Mouse (Mus musculus) forebrain, embryonic 16.5 days (tissue): ENCODE measurements around the gene Grn. TPM values are rescaled to one million over a fixed set of nuclear protein-coding genes. Genes with fewer than 3 reads are reported as not detected.
"Not testable (repeated sequence)": the region's sequence is repeated elsewhere in the genome, so short reads cannot be mapped to it uniquely, and the experiment has no call there.

Experiments
- ATAC-seq: fragments of 200-750 bp; cut with Nextera tagmentation; 2 replicates; pipeline ENCODE4 v1.8.0; 2017; ENCODE audit warnings: mild to moderate bottlenecking, moderate library complexity
- H3K27ac ChIP-seq: fragments of 300-500 bp; sonication (generic); 2 replicates; pipeline ENCODE4 v1.5.1; 2014; ENCODE audit warnings: low read length, control low read depth
- H3K27me3 ChIP-seq: fragments of 300-500 bp; sonication (generic); replicated peaks from 2 replicates; pipeline ENCODE4 v1.6.1; 2014; ENCODE audit warnings: low read length; ENCODE audit not compliant: control insufficient read depth, insufficient read depth
- H3K36me3 ChIP-seq: fragments of 300-500 bp; sonication (generic); 2 replicates; pipeline ENCODE4 v1.6.1; 2014; ENCODE audit not compliant: control insufficient read depth, insufficient read depth
- H3K4me1 ChIP-seq: fragments of 300-500 bp; sonication (generic); replicated peaks from 2 replicates; pipeline ENCODE4 v1.6.1; 2014; ENCODE audit warnings: low read length; ENCODE audit not compliant: control insufficient read depth, insufficient read depth
- H3K4me2 ChIP-seq: fragments of 300-500 bp; sonication (generic); 2 replicates; pipeline ENCODE4 v1.6.1; 2014; ENCODE audit warnings: mild to moderate bottlenecking, low read length, control low read depth
- H3K4me3 ChIP-seq: fragments of 300-500 bp; sonication (generic); replicated peaks from 2 replicates; pipeline ENCODE4 v1.5.1; 2014; ENCODE audit warnings: mild to moderate bottlenecking, low read length, control low read depth
- H3K9ac ChIP-seq: fragments of 300-500 bp; sonication (generic); replicated peaks from 2 replicates; pipeline ENCODE4 v1.6.1; 2014; ENCODE audit warnings: low read depth, low read length, control low read depth
- H3K9me3 ChIP-seq: fragments of 300-500 bp; sonication (generic); 2 replicates; pipeline ENCODE4 v1.6.1; 2016; ENCODE audit warnings: low read length; ENCODE audit not compliant: control insufficient read depth
- WGBS: fragments of 180-500 bp; shearing (Covaris S2); extraction: QIAGEN DNeasy Blood & Tissue Kit; methylation state at CpG from one replicate; pipeline ENCODE4 v1.1.7; 2014; 5-methylcytosine and 5-hydroxymethylcytosine counted together
- polyA plus RNA-seq: library from polyadenylated mRNA; unstranded; fragments of >200 nt; fragmentation: Nextera tagmentation; extraction: Ambion mirVana; gene quantifications from 2 replicates; pipeline ENCODE4 v1.2.1, GENCODE M21; 2015

The Grn gene
- 68.0 and 72.8 TPM in 2 replicates for polyA plus RNA-seq

GRCm38 (mm10) chr11:102430121-102431017, at the start of gene Grn:
Gene Grn, plus strand, starts transcription at chr11:102430315.
- peak within 1 kb of the TSS; percentile 49 for H3K27ac ChIP-seq
- H3K36me3 ChIP-seq = no peaks in the 10 kb centered on the region; the same call in 1 of the 2 replicates
- peak within 1 kb of the TSS; percentile 78 for H3K4me3 ChIP-seq
- H3K4me2 ChIP-seq = peak within 1 kb of the TSS; percentile 99
- ATAC-seq = peak; percentile 95
- H3K9me3 ChIP-seq = no peaks in the 10 kb centered on the region
- WGBS = under 1% methylated on average over 29 of the region's 29 CpGs
- peaks cover 18% of the 10 kb centered on the region for H3K4me1 ChIP-seq
- H3K27me3 ChIP-seq = no peaks in the 10 kb centered on the region
- H3K9ac ChIP-seq = peak within 1 kb of the TSS; percentile 67

- Histone ChIP-seq H3K4me3 (no peak overlapping the region), H3K9ac (no peak overlapping the region), H3K27me3 (no peaks in the 10 kb centered on the region), H3K4me2 (no peak overlapping the region), H3K9me3 (no peaks in the 10 kb centered on the region), H3K27ac (no peak overlapping the region), H3K36me3 (no peaks in the 10 kb centered on the region), H3K4me1 (no peaks in the 10 kb centered on the region)
- 39% methylated on average over 4 of the region's 4 CpGs for WGBS
- ATAC-seq = no peak
These were observed 48.6 kb upstream of the Grn start for GRCm38 (mm10) chr11:102381341-102382100.

- 82% methylated on average over 3 of the region's 3 CpGs for WGBS
These were observed 47.3 kb upstream of the Grn start for GRCm38 (mm10) chr11:102382794-102383193.

GRCm38 (mm10) chr11:102383365-102384136, 46.6 kb upstream of the Grn start:
- Histone ChIP-seq H3K9ac (no peak overlapping the region), H3K4me1 (no peaks in the 10 kb centered on the region), H3K27me3 (no peaks in the 10 kb centered on the region), H3K36me3 (no peaks in the 10 kb centered on the region), H3K4me3 (no peak overlapping the region), H3K9me3 (no peaks in the 10 kb centered on the region), H3K27ac (no peak overlapping the region), H3K4me2 (no peak overlapping the region)
- no peak for ATAC-seq
- 92% methylated on average over 1 of the region's 1 CpGs for WGBS

More at GRCm38 (mm10) chr11:102382794-102383193, 47.3 kb upstream of the Grn start:
- no peaks in the 10 kb centered on the region for H3K4me1 ChIP-seq
- no peak overlapping the region for H3K4me3 ChIP-seq
- H3K9me3 ChIP-seq = no peaks in the 10 kb centered on the region
- no peak overlapping the region for H3K9ac ChIP-seq
- ATAC-seq = no peak
- no peak overlapping the region for H3K27ac ChIP-seq
- no peak overlapping the region for H3K4me2 ChIP-seq
- no peaks in the 10 kb centered on the region for H3K27me3 ChIP-seq
- H3K36me3 ChIP-seq = no peaks in the 10 kb centered on the region

GRCm38 (mm10) chr11:102384418-102384817, 45.7 kb upstream of the Grn start:
- Histone ChIP-seq H3K27ac (no peak overlapping the region), H3K9ac (no peak overlapping the region), H3K4me2 (no peak overlapping the region), H3K9me3 (no peaks in the 10 kb centered on the region), H3K4me1 (no peaks in the 10 kb centered on the region), H3K27me3 (no peaks in the 10 kb centered on the region), H3K4me3 (no peak overlapping the region), H3K36me3 (no peaks in the 10 kb centered on the region)
- ATAC-seq = no peak
- WGBS = 65% methylated on average over 2 of the region's 2 CpGs

- no peak for ATAC-seq
- Histone ChIP-seq H3K27ac (no peak overlapping the region), H3K36me3 (no peaks in the 10 kb centered on the region), H3K27me3 (no peaks in the 10 kb centered on the region), H3K9me3 (no peaks in the 10 kb centered on the region), H3K4me1 (no peaks in the 10 kb centered on the region), H3K4me2 (no peak overlapping the region), H3K4me3 (no peak overlapping the region), H3K9ac (no peak overlapping the region)
- 68% methylated on average over 4 of the region's 4 CpGs for WGBS
These were observed 45.0 kb upstream of the Grn start for GRCm38 (mm10) chr11:102385075-102385474.

GRCm38 (mm10) chr11:102386121-102386520, 44.0 kb upstream of the Grn start:
- WGBS = 73% methylated on average over 5 of the region's 5 CpGs
- Histone ChIP-seq H3K9me3 (no peaks in the 10 kb centered on the region), H3K27me3 (no peaks in the 10 kb centered on the region), H3K36me3 (no peaks in the 10 kb centered on the region), H3K4me2 (no peak overlapping the region), H3K4me1 (no peaks in the 10 kb centered on the region), H3K27ac (no peak overlapping the region), H3K9ac (no peak overlapping the region), H3K4me3 (no peak overlapping the region)
- ATAC-seq = no peak

GRCm38 (mm10) chr11:102389436-102389835, 40.7 kb upstream of the Grn start:
- not testable (repeated sequence) for H3K4me2 ChIP-seq, H3K9ac ChIP-seq, H3K36me3 ChIP-seq, H3K27ac ChIP-seq, H3K9me3 ChIP-seq, ATAC-seq, H3K4me3 ChIP-seq, H3K27me3 ChIP-seq
- 90% methylated on average over 4 of the region's 5 CpGs for WGBS
- H3K4me1 ChIP-seq = peaks cover 10% of the 10 kb centered on the region
